Mouse (Mus musculus) kidney, embryonic 14.5 days (tissue): ENCODE results near the gene Lyg1. TPM values are rescaled to one million over a fixed set of nuclear protein-coding genes. Genes with fewer than 3 reads are reported as not detected.

ENCODE experiments used
- ATAC-seq: fragments of 200-750 bp; cut with Nextera tagmentation; 2 replicates; pipeline ENCODE4 v1.8.0; 2017; ENCODE audit warnings: moderate number of reproducible peaks, mild to moderate bottlenecking, moderate TSS enrichment, moderate library complexity; ENCODE audit not compliant: low FRiP score, low TSS enrichment
- H3K27ac ChIP-seq: fragments of 300-500 bp; sonication (generic); 2 replicates; pipeline ENCODE4 v1.5.1; 2014; ENCODE audit warnings: low read depth, mild to moderate bottlenecking, low read length, moderate library complexity, mixed read lengths
- H3K27me3 ChIP-seq: fragments of 300-500 bp; sonication (generic); 2 replicates; pipeline ENCODE4 v1.6.1; 2014; ENCODE audit warnings: mild to moderate bottlenecking, low read length; ENCODE audit not compliant: control insufficient read depth, insufficient read depth
- H3K36me3 ChIP-seq: fragments of 300-500 bp; sonication (generic); 2 replicates; pipeline ENCODE4 v1.6.1; 2014; ENCODE audit warnings: low read length, mixed read lengths; ENCODE audit not compliant: control insufficient read depth, insufficient read depth
- H3K4me1 ChIP-seq: fragments of 300-500 bp; sonication (generic); 2 replicates; pipeline ENCODE4 v1.6.1; 2014; ENCODE audit warnings: low read length, mixed read lengths; ENCODE audit not compliant: control insufficient read depth, insufficient read depth
- H3K4me2 ChIP-seq: fragments of 300-500 bp; sonication (generic); replicated peaks from 2 replicates; pipeline ENCODE4 v1.6.1; 2014; ENCODE audit warnings: low read depth, mild to moderate bottlenecking, low read length
- H3K4me3 ChIP-seq: fragments of 300-500 bp; sonication (generic); 2 replicates; pipeline ENCODE4 v1.5.1; 2014; ENCODE audit warnings: mild to moderate bottlenecking, low read length
- H3K9ac ChIP-seq: fragments of 300-500 bp; sonication (generic); 2 replicates; pipeline ENCODE4 v1.6.1; 2014; ENCODE audit warnings: low read depth, mild to moderate bottlenecking, low read length, moderate library complexity
- H3K9me3 ChIP-seq: fragments of 300-500 bp; sonication (generic); 2 replicates; pipeline ENCODE4 v1.6.1; 2016; ENCODE audit warnings: low read length; ENCODE audit not compliant: control insufficient read depth
- WGBS: fragments of 180-500 bp; shearing (Covaris S2); extraction: QIAGEN DNeasy Blood & Tissue Kit; methylation state at CpG from one replicate; pipeline ENCODE4 v1.1.7; 2014; 5-methylcytosine and 5-hydroxymethylcytosine counted together
- polyA plus RNA-seq: library from polyadenylated mRNA; unstranded; fragments of >200 nt; fragmentation: Nextera tagmentation; extraction: Ambion mirVana; gene quantifications from 2 replicates; pipeline ENCODE4 v1.2.1, GENCODE M21; 2014

The Lyg1 gene
- polyA plus RNA-seq, 1 experiment from 2014 or later: not detected

GRCm38 (mm10) chr1:37918096-37918495 lies 39.5 kb downstream of the Lyg1 start:
- 60% methylated on average over 6 of the region's 6 CpGs for WGBS
- H3K9me3 ChIP-seq: no peaks in the 10 kb centered on the region
- H3K27ac ChIP-seq: no peak overlapping the region
- H3K9ac ChIP-seq: no peak overlapping the region
- H3K4me2 ChIP-seq: no peak overlapping the region
- no peak overlapping the region for H3K4me3 ChIP-seq
- no peak for ATAC-seq
- no peaks in the 10 kb centered on the region for H3K4me1 ChIP-seq
- H3K36me3 ChIP-seq: no peaks in the 10 kb centered on the region
- no peaks in the 10 kb centered on the region for H3K27me3 ChIP-seq

DNA sequence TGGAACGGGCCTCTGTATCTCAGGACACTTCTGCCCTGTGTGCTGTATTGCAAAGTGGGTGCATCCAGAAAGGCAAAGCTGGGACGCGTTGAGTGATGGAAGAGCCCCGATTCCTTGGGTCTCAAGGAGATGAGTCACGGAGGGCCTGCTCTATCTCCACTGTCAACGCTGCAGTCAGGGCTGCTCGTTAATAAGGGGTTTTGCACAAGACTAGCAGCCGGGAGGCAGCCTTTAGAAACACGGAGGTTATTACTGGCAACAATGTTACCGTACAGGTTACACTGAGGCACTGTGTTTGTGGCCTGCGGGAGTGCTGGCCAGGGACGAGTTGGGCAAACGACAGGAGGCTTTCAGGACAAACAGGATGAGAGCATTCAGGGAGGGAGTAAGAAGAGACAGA lies 39.9 kb downstream of the Lyg1 start:
- no peak overlapping the region for H3K9ac ChIP-seq
- H3K36me3 ChIP-seq: no peaks in the 10 kb centered on the region
- ATAC-seq: no peak
- H3K4me3 ChIP-seq: no peak overlapping the region
- no peaks in the 10 kb centered on the region for H3K27me3 ChIP-seq
- H3K27ac ChIP-seq: no peak overlapping the region
- H3K9me3 ChIP-seq: no peaks in the 10 kb centered on the region
- no peaks in the 10 kb centered on the region for H3K4me1 ChIP-seq
- H3K4me2 ChIP-seq: no peak overlapping the region
- whole genome bisulfite sequencing: 71% methylated on average over 13 of the region's 13 CpGs

GRCm38 (mm10) chr1:37916393-37916792 lies 41.2 kb downstream of the Lyg1 start, which contains the start of gene Lyg2:
Lyg2 (minus strand) TSS chr1:37916493.
- WGBS: 77% methylated on average over 5 of the region's 5 CpGs

DNA sequence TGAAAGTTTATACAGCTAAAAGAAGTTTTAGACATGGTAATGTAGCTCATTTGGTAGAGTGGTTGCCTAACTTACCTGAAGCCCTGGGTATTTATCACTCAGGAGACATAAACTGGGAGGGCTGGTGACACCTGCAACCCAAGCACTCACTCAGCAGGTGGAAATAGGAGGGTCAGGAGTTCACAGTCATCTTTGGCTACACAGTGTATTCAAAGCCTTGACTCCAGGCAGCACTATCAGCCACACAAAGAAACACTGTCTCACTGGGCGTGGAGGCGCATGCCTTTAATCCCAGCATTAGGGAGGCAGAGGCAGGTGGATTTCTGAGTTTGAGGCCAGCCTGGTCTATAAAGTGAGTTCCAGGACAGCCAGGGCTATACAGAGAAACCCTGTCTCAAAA lies 44.8 kb downstream of the Lyg1 start:
- H3K9ac ChIP-seq: no peak overlapping the region
- WGBS: 80% methylated on average over 2 of the region's 2 CpGs
- H3K36me3 ChIP-seq: no peaks in the 10 kb centered on the region
- no peaks in the 10 kb centered on the region for H3K9me3 ChIP-seq
- H3K27ac ChIP-seq: no peak overlapping the region
- H3K4me2 ChIP-seq: no peak overlapping the region
- no peak overlapping the region for H3K4me3 ChIP-seq
- H3K4me1 ChIP-seq: no peaks in the 10 kb centered on the region
- H3K27me3 ChIP-seq: no peaks in the 10 kb centered on the region
- ATAC-seq: no peak

More at GRCm38 (mm10) chr1:37916393-37916792, 41.2 kb downstream of the Lyg1 start, which contains the start of gene Lyg2:
- Histone ChIP-seq H3K9me3 (no peaks in the 10 kb centered on the region), H3K4me2 (no peak within 1 kb of the TSS), H3K27me3 (no peaks in the 10 kb centered on the region), H3K4me3 (no peak within 1 kb of the TSS), H3K27ac (no peak within 1 kb of the TSS), H3K4me1 (no peaks in the 10 kb centered on the region), H3K9ac (no peak within 1 kb of the TSS), H3K36me3 (no peaks in the 10 kb centered on the region)
- no peak for ATAC-seq

- Histone ChIP-seq H3K9me3 (no peaks in the 10 kb centered on the region), H3K4me2 (no peak overlapping the region), H3K36me3 (peaks cover 14% of the 10 kb centered on the region), H3K4me3 (no peak overlapping the region), H3K4me1 (no peaks in the 10 kb centered on the region), H3K9ac (no peak overlapping the region), H3K27ac (no peak overlapping the region), H3K27me3 (no peaks in the 10 kb centered on the region)
- WGBS: 20% methylated on average over 6 of the region's 6 CpGs
- ATAC-seq: no peak
Measured at GRCm38 (mm10) chr1:37903178-37903577, 54.4 kb downstream of the Lyg1 start.

GRCm38 (mm10) chr1:37900288-37900687 lies 57.3 kb downstream of the Lyg1 start:
- no peaks in the 10 kb centered on the region for H3K27me3 ChIP-seq
- H3K27ac ChIP-seq: no peak overlapping the region
- no peak overlapping the region for H3K4me3 ChIP-seq
- ATAC-seq: no peak
- 52% methylated on average over 6 of the region's 6 CpGs for WGBS
- no peaks in the 10 kb centered on the region for H3K4me1 ChIP-seq
- no peak overlapping the region for H3K4me2 ChIP-seq
- H3K9ac ChIP-seq: no peak overlapping the region
- H3K36me3 ChIP-seq: peaks cover 35% of the 10 kb centered on the region
- H3K9me3 ChIP-seq: no peaks in the 10 kb centered on the region

- Histone ChIP-seq H3K27ac (no peak overlapping the region), H3K9me3 (no peaks in the 10 kb centered on the region), H3K4me2 (no peak overlapping the region), H3K4me1 (no peaks in the 10 kb centered on the region), H3K4me3 (no peak overlapping the region), H3K27me3 (no peaks in the 10 kb centered on the region), H3K36me3 (peaks cover 40% of the 10 kb centered on the region), H3K9ac (no peak overlapping the region)
- 76% methylated on average over 4 of the region's 4 CpGs for WGBS
- no peak for ATAC-seq
Measured at GRCm38 (mm10) chr1:37899816-37900215, 57.7 kb downstream of the Lyg1 start.

Other genes starting within 250 kb of the Lyg1 start
- gene 2010300C02Rik, start 237.7 kb downstream of the Lyg1 start, polyA plus RNA-seq: 1.1 and 1.6 TPM in 2 replicates
- 5.0 and 7.4 TPM in 2 replicates for gene Tsga10, start 91.3 kb downstream of the Lyg1 start, polyA plus RNA-seq
- gene Lipt1, start 86.0 kb downstream of the Lyg1 start, polyA plus RNA-seq: 10.0 and 11.0 TPM in 2 replicates
- gene Mitd1, start 67.3 kb downstream of the Lyg1 start, polyA plus RNA-seq: 27.6 and 36.0 TPM in 2 replicates
- 269 and 340 TPM in 2 replicates for gene Mrpl30, start 67.3 kb downstream of the Lyg1 start, polyA plus RNA-seq
- not detected in 2 replicates for gene Lyg2, start 41.3 kb downstream of the Lyg1 start, polyA plus RNA-seq
- gene Txndc9, start 40.1 kb upstream of the Lyg1 start, polyA plus RNA-seq: 132 and 156 TPM in 2 replicates
- gene Eif5b, start 40.3 kb upstream of the Lyg1 start, polyA plus RNA-seq: 29.9 and 38.4 TPM in 2 replicates
- gene Rev1, start 172.0 kb upstream of the Lyg1 start, polyA plus RNA-seq: 28.5 and 35.5 TPM in 2 replicates